Mouse (Mus musculus) C2C12 (cell line): ENCODE measurements around the gene Supt3.

Experiments
- CEBPB ChIP-seq: IDR thresholded peaks from one replicate; pipeline ENCODE4 v1.6.1; 2011; ENCODE audit warnings: low read depth, mild to moderate bottlenecking, control low read depth, moderate library complexity
- CTCF ChIP-seq: IDR thresholded peaks from one replicate; pipeline ENCODE4 v1.5.1; 2011; ENCODE audit not compliant: control insufficient read depth, insufficient read depth, insufficient read length
- FOSL1 ChIP-seq: IDR thresholded peaks from one replicate; pipeline ENCODE4 v1.8.0; 2011; ENCODE audit warnings: mild to moderate bottlenecking, low read length; ENCODE audit not compliant: poor library complexity, insufficient read depth, severe bottlenecking
- MYOD1 ChIP-seq: IDR thresholded peaks from one replicate; pipeline ENCODE4 v1.6.1; 2011; ENCODE audit warnings: low read depth; ENCODE audit not compliant: control insufficient read depth, insufficient read length

DNA sequence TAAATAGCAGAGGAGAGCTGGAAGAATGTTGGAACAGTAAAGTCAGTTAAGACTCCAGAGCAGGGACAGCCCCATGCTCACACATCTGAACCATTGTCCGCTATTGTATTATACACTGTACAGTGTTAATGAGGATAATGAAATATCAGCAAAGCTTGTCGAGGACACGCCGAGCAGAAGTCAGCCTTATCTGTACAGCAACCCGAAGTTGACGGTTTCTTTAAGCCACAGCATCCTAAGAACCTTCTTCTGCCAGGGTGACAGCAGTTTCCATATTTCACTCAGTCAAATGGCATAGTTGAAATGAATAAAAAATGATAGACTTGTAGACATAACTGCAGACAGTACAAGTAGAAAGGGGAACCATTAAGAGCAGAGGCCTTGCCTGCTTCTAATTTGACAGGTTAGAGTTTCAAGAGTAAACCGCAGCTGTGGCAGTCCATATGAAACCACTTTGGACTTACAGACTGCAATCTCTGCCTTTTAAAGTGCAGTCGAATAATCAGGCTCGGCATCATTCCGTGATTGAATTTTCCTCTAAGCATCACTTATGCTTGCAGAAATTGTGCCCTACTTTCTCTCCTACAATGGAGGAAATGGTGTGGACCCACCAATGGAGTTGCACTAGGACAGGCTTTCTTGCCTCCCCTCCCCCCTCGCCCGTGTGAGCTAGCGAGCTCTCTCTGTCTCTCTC lies 227.7 kb downstream of the Supt3 start:
- TF ChIP-seq FOSL1 (no peak), CTCF (no peak), MYOD1 (no peak), CEBPB (no peak)
